Mouse (Mus musculus) frontal cortex, postnatal 36 days (tissue): Measurements from ENCODE around the gene Bcl11b.

ENCODE experiments used
- DNase-seq, 2 experiments: peaks; one replicate each; pipeline ENCODE4 v3.0.0; 2022; ENCODE audit warnings: low spot score in 2 of 2

Gene Bcl11b

DNA sequence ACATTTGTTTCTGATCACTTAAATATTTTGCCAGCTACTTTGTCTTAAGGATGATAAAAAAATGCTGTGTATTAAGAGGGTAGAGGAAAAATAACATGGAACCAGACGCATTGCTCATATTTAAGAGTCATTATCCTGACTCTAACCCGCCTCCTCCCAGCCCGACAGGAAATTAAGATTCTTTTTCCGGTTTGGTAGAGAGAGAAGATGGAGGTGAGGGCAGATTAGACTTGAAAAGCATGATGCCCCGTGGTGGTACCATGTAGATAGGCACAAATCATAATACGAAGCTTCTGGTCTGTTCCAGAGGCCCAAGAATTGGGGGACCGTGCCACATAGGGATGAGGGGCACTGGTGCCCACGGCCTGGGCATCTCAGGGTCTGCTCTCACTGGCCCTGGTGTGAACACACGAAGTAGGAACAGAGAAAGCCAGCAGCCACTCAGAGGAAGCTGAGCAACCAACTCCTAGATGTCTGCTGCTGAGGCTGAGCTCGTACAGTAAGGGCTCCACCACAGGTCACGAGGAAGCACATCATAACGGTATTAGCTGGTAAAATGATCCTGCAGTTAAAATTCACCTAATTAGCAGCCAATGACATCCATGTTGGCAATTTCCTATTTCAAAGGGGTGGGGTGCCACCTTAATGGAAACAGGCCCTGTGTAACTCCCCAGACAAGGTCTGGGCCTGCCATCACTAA lies 32.2 kb downstream of the Bcl11b start:
- DNase-seq, result no peak

DNA sequence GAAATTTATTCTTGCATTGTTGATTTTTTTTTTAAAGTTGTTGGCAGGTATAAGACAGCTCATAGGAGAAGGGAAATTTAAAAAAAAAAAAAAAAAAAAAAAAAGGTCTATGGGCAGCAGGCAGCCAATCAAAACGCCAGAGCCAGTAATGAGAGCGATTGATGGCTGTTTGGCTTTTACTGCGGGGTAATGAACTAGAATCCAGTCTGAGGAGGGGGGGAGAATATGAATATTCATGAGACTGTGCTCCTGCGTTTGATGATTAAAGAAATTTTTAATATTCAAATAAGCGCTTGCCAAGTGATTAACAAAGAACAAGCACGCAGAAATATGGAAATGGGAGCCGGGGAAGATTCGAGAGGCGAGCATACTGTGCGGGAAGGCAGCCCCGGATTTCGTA lies 32.8 kb downstream of the Bcl11b start:
- no peak for DNase-seq

DNA sequence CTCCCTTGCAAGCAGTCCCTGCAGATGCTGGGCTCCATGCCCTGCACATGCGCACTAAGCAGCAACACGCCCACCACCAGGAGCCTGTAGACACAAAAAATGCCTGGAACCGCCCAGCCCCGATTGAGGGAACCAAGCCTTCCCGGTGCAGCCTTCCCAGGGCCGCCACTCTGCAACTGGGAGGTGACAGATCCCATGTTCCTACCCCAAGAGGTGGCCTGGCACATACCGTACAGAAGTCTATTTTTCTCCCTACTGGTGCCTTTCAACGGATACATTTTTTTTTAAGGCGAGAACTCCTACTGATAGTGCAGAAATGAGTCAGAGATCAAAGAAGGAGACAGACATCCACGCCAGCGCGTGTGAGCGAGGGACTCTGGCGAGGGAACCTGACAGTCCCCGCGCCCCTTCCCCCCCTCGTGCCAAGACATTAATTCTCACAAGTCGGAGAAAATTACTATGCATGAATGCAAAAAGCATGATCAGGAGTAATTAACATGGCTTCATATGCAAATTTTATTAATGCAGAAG lies 33.5 kb downstream of the Bcl11b start:
- DNase-seq, result peak; percentile 73 to 79

DNA sequence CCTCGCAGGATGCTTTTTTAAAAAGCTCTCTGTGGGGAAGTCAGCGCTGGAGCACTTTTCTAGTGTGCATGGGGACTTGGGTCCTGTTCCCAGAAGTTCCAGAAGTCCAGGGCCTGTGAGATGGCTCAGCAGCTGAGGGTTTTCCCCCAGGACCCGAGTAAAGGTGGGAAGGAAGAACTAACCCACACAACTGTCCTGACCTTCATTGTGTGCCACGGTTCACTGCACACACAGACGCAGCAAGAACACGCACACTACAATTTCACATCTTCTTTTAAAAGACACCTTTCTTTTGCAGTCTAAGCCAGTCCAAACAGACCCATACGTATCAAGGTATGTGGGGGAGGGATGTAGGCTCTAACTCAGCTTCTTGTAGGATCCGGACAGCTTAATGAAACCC lies 34.3 kb downstream of the Bcl11b start:
- DNase-seq, result no peak

DNA sequence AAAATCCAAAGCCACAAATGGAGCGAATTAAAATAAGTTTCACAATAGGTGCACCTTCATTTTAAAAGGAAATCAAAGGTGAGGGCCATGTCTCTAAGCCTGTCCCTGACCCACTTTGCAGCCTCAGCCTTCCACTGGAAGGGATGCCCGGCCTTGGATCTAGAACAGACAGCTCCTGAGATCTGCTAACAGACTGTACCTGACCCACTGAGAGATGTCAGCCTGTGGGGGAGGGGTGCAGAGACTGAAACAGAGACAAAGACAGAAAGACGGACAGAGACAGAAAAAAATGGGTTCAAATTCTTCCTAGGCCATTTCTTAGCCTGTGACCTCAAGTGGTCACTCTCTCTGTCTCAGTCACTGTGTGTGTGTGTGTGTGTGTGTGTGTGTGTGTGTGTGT lies 35.1 kb downstream of the Bcl11b start:
- no peak for DNase-seq

DNA sequence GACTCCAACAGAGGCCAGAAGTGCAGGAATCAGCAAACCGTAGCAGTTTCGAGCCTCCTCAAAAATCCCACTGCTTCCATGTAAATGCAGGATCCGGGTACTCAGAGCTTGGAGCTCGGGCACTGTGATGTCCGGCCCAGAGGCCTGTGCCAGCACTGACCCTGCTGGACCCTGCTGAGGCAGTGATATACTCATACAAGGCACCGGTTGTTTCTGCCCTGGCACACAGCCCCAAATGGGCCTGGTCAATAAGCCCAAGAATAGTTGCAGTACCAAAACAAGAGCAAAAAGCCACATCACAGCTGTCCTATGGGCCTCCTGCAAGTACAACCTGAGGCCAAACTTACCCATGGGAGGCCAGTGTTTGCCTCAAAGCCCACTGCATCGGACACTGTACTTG lies 36.4 kb downstream of the Bcl11b start:
- no peak for DNase-seq

DNA sequence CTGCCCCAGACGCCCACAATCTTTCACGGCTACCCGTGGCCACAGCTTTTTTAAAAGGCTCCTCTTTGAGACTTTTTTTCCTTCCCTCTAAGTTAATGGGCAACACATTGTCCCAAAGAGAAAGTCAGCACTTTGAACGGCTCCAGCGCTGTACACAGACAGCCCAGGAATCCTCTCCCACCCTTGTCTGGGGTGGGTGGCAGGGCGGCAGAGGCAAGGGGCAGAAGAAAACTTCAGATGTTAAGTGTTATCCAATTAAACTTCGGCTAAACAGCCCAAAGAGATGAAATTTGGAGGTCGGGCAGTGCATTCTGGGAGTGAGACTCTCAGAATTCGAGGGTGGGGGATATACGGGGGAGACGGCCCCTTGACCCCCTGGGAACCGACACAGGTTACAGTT lies 38.3 kb downstream of the Bcl11b start:
- no peak for DNase-seq

DNA sequence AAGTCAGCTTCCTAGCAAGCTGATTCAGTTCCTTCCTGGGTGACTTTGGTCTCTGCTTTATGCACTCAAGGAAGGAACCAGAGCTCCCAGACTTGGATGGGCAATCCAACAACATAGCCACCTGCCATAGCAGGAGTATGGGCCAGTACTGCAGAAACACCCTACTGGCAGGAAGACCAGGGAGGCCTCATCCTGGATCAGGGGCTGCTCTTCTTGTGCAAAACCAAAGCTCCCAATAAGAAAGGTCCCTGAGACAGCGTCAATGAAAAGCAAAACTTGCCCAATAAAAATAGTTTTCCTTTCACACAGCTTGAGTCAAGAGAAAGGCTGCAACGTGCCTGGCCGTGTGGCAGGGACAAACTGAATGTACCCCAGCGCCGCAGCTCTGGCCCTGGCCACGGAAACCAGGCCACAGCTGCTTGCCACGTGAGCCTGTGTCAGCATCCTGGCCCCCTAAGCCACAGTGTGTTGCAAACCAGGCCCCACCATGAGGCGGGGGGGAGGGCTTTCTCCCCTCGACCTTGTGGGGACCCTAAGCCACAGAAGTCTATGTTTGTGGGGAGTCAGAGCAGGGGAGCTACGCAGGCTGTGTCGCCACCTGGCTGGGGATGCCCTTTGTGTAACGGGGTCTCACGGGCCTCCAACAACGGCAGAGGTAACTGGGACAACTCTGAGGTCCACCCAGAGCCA lies 38.9 kb downstream of the Bcl11b start:
- no peak for DNase-seq

DNA sequence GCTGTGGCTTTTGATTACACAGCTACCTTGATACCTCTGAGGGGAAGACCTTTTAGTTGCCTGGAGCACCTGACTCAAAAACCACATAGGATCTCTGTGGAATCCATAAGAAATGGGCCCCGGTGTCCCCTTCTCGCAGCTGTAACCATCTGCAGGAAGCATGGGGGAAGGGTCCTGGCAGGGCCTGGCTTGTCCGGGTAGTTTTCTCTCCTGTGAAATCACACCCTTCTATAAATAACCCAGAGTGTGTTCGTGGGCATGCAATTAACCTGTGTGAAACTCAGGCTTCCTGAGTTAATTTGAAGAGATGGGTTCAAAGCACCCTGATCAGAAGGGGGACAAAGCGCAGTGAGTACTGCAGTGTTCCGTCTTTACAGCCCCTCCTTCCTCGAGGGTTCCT lies 40.5 kb downstream of the Bcl11b start:
- no peak for DNase-seq

DNA sequence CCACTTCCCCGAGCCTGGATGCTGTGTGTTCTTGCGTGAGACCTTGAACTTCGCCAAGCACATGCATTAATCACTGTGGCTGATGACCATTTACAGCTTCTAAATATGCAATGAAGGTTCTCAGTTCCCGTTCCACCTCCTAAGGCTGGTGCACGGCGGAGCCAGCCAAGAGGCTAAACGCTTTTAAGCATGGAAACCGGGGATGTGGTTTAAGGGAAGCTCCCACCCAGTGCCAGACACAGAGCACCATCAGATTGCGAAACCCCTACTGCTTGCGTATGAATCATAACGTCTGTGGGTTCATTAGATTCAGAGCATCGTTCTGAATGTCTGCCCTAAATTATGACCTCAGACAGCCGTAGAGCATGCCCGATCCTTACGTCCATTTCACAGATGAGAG lies 41.6 kb downstream of the Bcl11b start:
- DNase-seq, result no peak

DNA sequence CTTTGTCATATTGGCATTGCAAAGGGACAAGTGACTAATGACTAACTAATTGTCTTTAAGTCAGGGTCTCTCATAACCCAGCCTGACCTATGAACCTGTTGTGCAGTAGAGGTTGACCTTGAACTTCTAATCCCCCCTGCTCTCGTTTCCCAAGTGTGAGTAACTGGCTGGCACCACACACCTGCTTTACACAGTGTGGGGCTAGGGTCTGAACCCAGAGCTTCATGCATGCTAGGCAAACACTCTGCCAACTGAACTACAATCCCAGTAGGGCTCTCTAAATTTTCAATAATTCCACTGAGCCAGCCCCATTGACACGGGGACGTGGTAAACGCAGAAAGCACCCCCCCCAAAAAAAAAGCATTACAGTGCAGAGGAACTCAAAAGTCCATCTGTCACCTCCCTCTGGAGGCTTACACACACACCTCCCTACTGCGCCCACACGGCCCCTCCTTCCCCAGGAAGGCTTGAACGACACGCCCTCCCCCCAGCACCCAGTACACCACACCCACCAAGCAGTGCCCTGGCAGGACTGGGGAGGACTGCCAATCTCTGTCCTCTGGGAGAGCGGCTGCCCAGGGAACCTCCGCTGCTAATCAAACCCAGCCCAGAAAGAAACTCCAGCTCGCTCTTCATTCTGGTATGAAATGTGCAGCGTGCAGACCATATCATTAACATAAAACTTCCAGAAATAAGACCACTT lies 42.5 kb downstream of the Bcl11b start:
- DNase-seq, result no peak

DNA sequence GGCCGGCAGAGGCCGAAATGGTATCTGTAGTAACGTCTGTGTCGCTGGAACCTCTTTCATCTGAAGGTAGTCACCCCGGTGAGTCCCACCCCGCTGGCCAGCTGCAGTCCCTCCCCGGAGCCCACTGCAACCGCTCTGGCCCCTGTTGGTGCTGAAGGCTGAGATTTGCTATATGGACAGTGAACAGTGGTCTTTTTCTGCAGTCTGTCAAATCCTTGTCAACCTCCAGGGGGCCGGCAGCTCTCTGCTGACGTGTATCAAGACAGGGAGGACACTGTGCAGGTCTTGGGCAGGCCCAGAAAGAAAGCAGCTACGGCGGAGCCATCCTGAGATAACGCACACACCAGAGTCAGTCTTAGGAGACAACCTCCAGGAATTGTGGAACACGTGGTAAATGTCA lies 43.0 kb downstream of the Bcl11b start:
- DNase-seq, result no peak

DNA sequence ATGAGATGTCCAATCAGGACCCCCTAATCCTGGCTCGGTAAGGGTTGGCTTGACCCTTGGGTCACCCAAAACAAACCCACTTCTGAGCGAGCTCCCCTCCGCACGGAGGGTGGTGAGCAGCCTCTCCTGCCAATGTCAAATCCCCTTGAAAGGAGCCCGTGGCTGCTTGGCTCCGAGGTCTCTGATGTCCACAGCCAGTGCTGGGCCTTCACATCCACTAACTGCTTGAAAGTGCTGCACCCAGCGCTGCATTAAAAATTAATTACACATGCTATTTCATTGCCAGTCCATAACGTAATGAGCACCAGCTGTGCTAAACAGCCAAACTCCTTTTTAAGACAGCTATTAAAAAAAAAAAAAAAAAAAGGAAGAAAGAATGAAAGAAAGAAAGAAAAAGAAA lies 43.5 kb downstream of the Bcl11b start:
- DNase-seq, result no peak

DNA sequence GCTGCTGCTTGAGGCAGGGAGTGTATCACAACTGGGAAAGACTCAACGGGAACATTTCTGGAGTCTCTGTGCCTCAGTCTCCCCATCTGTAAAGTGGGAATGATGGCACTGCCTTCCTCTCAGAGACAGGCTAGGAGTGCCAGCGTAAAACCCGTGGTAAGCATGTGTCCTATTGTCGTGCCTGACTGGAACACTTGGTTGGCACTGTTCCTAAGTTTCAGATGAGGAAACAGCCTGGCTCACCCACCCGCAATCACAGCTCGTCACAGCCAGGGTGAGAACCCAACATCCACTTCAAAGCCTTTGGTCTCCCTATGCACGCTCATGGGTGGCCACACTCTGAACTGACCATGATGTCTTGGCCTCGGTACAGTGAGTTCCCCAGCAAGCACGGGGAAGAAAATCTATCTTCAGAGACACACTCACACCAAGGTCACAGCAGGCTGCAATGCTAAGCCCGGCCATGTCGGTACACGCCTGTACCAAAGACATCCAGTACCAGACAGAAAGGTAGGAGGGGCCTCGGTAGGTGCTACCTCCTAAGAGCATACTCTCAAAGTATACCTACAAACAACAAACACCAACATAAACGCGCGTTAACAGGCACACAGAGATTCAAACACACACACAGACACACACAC lies 50.2 kb downstream of the Bcl11b start:
- DNase-seq, result no peak

DNA sequence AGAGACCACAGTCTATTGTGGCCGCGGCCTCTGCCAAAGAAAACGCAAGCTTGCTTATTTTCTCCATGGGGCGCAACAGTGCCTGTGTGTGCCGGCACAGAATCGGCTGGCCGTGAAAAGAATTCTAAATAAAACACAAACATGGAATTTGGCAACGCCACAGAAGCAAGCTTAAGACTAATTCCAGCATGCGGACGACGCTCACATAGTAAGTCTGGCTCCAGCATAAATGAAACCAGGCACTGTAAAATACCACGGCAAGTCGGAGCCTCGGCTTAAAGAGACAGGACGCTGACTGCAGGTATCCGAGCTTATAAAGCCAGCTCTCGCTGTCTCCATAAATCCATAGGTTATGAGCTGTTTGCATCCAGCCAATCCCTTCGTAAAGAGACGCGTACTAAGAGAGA lies 51.1 kb downstream of the Bcl11b start:
- peak in 1 of 2 experiments; percentile 67 for DNase-seq

DNA sequence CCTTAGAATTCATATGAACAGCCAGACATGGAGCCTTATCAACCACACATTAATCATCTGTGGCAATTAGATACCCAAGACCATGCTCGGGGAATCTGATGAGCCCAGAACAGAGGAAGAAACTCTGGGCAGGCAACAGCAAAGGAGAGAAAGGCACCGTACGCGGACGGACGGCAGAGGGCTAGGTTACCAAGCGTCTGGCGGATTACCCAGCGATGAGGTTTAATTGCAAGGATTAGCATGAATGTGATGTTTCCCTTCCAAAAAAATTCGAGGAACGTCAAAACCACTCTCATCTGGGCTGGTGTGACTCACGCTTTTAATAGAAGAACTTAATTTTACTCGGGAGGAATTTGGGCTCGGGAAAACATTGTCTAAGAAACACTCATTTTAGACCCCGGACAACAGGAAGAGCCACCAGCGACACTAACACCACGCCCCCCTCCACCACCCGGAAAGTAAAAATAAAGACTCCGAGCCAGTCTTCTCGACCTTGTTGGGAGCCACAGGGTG lies 52.7 kb downstream of the Bcl11b start:
- DNase-seq, result no peak

DNA sequence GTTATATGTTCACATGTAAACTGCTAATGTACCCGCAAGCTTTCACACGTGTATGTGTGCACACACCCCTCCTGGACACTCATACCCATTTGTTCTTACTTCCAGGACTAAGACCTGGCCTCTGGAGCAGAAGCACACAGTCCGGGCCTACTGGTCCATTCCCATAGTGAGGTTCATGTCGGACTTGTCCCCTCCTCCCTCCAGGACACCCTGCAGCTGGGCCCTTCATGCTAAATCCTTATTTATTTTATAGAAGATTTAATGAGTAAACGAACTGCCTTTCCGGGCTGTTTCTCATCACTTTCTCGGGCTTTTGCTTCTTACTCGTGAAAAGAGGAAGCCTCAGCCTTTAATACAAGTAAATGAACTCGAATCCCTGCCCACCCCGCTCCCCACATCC lies 54.0 kb downstream of the Bcl11b start:
- no peak for DNase-seq

DNA sequence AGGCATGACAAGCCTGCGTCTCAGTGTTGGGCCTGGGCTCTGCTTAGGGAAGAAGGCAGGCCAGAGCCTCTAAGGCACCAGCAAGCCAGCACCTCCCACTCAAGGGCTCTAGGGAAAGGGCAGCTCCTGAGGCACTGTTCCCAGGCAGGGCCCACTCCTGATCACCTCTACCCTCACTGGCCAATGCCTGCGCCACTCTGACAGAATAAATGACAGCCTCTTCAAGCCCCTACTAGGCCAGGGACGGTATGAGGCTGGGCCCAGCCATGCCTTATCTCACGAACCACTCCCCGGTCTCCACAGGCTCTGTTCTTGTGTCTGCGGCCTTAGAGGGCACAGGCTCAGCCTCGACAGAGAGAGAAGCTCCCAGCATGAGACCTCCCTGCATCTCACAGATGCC lies 61.3 kb downstream of the Bcl11b start:
- no peak for DNase-seq

DNA sequence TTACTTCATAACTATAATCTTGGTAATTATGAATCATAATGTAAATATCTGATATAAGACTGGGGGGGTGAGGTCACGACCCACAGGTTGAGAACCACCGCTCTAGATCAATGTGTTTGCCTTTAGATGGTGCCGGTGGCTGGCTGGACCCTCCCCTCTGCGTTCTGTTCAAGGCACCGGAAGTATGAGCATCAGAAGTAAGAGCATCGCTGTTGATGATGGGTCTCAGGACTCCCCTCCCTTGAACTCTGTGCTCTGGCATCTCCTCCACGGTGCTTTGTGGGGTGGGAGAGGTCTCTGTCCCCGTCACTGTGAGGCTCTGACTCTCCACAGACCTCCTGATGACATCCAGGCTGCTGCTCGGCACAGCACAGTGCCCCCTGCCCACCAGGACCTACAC lies 62.6 kb downstream of the Bcl11b start:
- DNase-seq, result no peak

DNA sequence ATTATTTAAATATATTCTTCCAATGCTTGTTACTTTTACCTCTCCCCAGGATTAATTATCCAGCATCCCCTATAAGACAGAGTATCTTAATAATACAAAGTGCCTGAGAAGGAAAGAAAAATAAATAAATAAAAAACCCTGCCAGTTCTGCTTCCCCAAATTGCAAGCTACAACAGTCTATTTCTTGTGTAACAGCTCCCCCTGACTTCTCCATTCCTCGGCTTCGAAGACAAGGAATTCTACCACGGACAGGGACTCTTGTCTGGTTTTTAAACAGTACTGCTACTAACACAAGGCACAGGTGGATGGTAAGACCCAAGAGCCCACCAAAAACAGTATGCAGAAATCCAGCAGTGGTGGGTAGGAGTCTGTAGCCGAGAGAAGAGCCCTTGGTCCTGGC lies 64.2 kb downstream of the Bcl11b start:
- no peak for DNase-seq

DNA sequence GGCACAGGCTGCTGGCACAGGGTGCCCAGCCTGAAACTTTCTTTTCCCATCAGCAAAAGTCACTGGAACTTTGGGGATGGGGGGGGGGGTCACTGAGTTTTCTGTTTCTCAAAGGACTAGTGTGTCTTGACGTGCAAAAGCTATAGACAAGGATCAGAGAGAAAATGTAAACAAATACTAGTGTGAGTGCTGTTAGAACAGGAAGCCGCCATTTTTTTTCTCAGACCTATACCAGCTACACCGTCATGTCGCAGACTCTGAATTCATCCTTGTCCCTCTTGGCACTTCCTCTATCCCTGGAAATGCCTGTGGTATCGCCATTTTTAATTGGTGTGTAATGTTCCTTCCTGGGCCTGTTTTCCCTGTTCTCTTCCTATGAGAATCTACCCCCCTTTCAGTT lies 66.4 kb downstream of the Bcl11b start:
- no peak for DNase-seq

DNA sequence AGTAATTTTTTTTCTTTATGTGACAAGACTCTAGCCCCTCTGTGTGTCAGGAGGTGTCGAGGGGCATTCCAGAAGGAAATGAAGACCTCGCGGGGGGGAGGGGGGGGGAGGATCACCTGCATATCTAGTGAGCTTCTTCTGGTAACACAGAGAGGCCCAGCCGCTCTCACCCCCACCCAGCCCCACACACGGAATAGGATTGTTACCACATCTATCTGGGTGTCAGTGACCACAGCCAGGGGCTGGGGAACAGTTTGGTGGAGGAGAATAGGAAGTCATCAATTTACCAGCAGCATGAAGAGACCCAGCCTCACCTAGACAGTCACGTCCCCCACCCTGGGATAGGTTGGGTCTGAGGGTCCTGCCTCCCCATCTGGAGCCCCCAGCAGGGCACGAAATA lies 67.0 kb downstream of the Bcl11b start:
- no peak for DNase-seq
